Mouse (Mus musculus) spleen, adult 2 months (tissue): ENCODE results near the gene Alkbh6. TPM values are rescaled to one million over a fixed set of nuclear protein-coding genes. Genes with fewer than 3 reads are reported as not detected.

ENCODE experiments used
- DNase-seq, 2 experiments: peaks; one replicate each; pipeline versions ENCODE4 v3.0.0 to v3.0.0-alpha.2; 2012 to 2021; ENCODE audit warnings: low spot score in 2 of 2, low read depth in 1 of 2
- H3K27ac ChIP-seq: fragments of 200-500 bp; 2 replicates; pipeline ENCODE4 v1.5.1; 2012; ENCODE audit warnings: low read length, inconsistent platforms; ENCODE audit not compliant: insufficient read depth
- H3K27me3 ChIP-seq: fragments of 200-500 bp; 2 replicates; pipeline ENCODE4 v1.6.1; 2012; ENCODE audit warnings: mild to moderate bottlenecking, moderate library complexity, low read length, inconsistent platforms; ENCODE audit not compliant: control insufficient read depth, insufficient read depth
- H3K36me3 ChIP-seq: fragments of 200-500 bp; 2 replicates; pipeline ENCODE4 v1.6.1; 2012; ENCODE audit warnings: mild to moderate bottlenecking, low read length, inconsistent platforms; ENCODE audit not compliant: control insufficient read depth, insufficient read depth
- H3K4me1 ChIP-seq: fragments of 200-500 bp; 2 replicates; pipeline ENCODE4 v1.6.1; 2011; ENCODE audit warnings: inconsistent platforms; ENCODE audit not compliant: control insufficient read depth, insufficient read depth, insufficient read length
- H3K4me3 ChIP-seq: fragments of 200-500 bp; 2 replicates; pipeline ENCODE4 v1.5.1; 2011; ENCODE audit warnings: mild to moderate bottlenecking, inconsistent platforms; ENCODE audit not compliant: insufficient read depth, insufficient read length; ENCODE audit errors: extremely low read depth
- CTCF ChIP-seq: fragments of 200-500 bp; IDR thresholded peaks from 2 replicates; pipeline ENCODE4 v1.5.1; 2011; ENCODE audit warnings: mild to moderate bottlenecking, inconsistent platforms; ENCODE audit not compliant: insufficient read depth, insufficient read length, insufficient replicate concordance; ENCODE audit errors: extremely low read depth
- POLR2A ChIP-seq: fragments of 200-500 bp; IDR thresholded peaks from 2 replicates; pipeline ENCODE4 v1.6.1; 2011; ENCODE audit warnings: low read depth, low read length, inconsistent platforms
- WGBS: fragments of 180-500 bp; shearing (Covaris S2); methylation state at CpG from one replicate; pipeline ENCODE4 v1.1.7; 2018; 5-methylcytosine and 5-hydroxymethylcytosine counted together
- polyA plus RNA-seq: library from polyadenylated mRNA; depleted of rRNA; stranded (reverse); fragments of >200 nt; gene quantifications from 2 replicates; pipeline ENCODE4 v1.2.3, GENCODE M21; 2012

Alkbh6 gene
- polyA plus RNA-seq, 1 experiment = 86.3 TPM

- Histone ChIP-seq H3K27me3 (no peaks in the 10 kb centered on the region), H3K4me3 (no peak overlapping the region), H3K27ac (no peak overlapping the region), H3K36me3 (no peaks in the 10 kb centered on the region), H3K4me1 (peaks cover 2% of the 10 kb centered on the region; the same call in 1 of the 2 replicates)
- 4% methylated on average over 9 of the region's 9 CpGs for WGBS
- DNase-seq = peak; percentile 31 to 46
- peak; percentile 38; the same call in 1 of the 2 replicates for TF ChIP-seq CTCF
- TF ChIP-seq POLR2A = no peak
Observed at GRCm38 (mm10) chr7:30336384-30336783, 27.9 kb downstream of the Alkbh6 start.

GRCm38 (mm10) chr7:30339432-30340109 lies 31.1 kb downstream of the Alkbh6 start:
- H3K27ac ChIP-seq = no peak overlapping the region
- no peaks in the 10 kb centered on the region for H3K36me3 ChIP-seq
- H3K4me3 ChIP-seq = no peak overlapping the region
- TF ChIP-seq POLR2A = no peak
- 79% methylated on average over 5 of the region's 5 CpGs for WGBS
- H3K27me3 ChIP-seq = no peaks in the 10 kb centered on the region
- no peaks in the 10 kb centered on the region for H3K4me1 ChIP-seq
- no peak for DNase-seq

GRCm38 (mm10) chr7:30346635-30347379 lies 38.3 kb downstream of the Alkbh6 start:
- DNase-seq = peak; percentile 19 to 42
- WGBS = 25% methylated on average over 21 of the region's 21 CpGs
- Histone ChIP-seq H3K4me1 (no peaks in the 10 kb centered on the region; the same call in 1 of the 2 replicates), H3K4me3 (no peak overlapping the region), H3K27me3 (no peaks in the 10 kb centered on the region; the same call in 1 of the 2 replicates), H3K36me3 (no peaks in the 10 kb centered on the region), H3K27ac (no peak overlapping the region)
- no peak for TF ChIP-seq POLR2A
- TF ChIP-seq CTCF = no peak

- H3K27me3 ChIP-seq = no peaks in the 10 kb centered on the region; the same call in 1 of the 2 replicates
- 2% methylated on average over 30 of the region's 30 CpGs for WGBS
- H3K4me3 ChIP-seq = no peak overlapping the region
- TF ChIP-seq POLR2A (no peak), CTCF (peak; percentile 81)
- H3K36me3 ChIP-seq = no peaks in the 10 kb centered on the region
- peak; percentile 39 to 50 for DNase-seq
- H3K27ac ChIP-seq = no peak overlapping the region
- no peaks in the 10 kb centered on the region; the same call in 1 of the 2 replicates for H3K4me1 ChIP-seq
Observed at GRCm38 (mm10) chr7:30347828-30348227, 39.3 kb downstream of the Alkbh6 start.

GRCm38 (mm10) chr7:30353279-30353822 lies 44.8 kb downstream of the Alkbh6 start:
- H3K27ac ChIP-seq = no peak overlapping the region
- H3K27me3 ChIP-seq = no peaks in the 10 kb centered on the region
- H3K36me3 ChIP-seq = no peaks in the 10 kb centered on the region
- 15% methylated on average over 6 of the region's 6 CpGs for WGBS
- no peak overlapping the region for H3K4me3 ChIP-seq
- TF ChIP-seq POLR2A = no peak
- TF ChIP-seq CTCF = peak; percentile 62; the same call in 1 of the 2 replicates
- DNase-seq = peak; percentile 30 to 52
- H3K4me1 ChIP-seq = no peaks in the 10 kb centered on the region

GRCm38 (mm10) chr7:30354059-30354458 lies 45.5 kb downstream of the Alkbh6 start:
- TF ChIP-seq POLR2A = no peak

More at GRCm38 (mm10) chr7:30354059-30354458, 45.5 kb downstream of the Alkbh6 start:
- WGBS = 78% methylated on average over 4 of the region's 4 CpGs
- Histone ChIP-seq H3K36me3 (no peaks in the 10 kb centered on the region), H3K27ac (no peak overlapping the region), H3K4me3 (no peak overlapping the region), H3K4me1 (no peaks in the 10 kb centered on the region), H3K27me3 (no peaks in the 10 kb centered on the region)
- DNase-seq = no peak
